In the genomic region with DNA sequence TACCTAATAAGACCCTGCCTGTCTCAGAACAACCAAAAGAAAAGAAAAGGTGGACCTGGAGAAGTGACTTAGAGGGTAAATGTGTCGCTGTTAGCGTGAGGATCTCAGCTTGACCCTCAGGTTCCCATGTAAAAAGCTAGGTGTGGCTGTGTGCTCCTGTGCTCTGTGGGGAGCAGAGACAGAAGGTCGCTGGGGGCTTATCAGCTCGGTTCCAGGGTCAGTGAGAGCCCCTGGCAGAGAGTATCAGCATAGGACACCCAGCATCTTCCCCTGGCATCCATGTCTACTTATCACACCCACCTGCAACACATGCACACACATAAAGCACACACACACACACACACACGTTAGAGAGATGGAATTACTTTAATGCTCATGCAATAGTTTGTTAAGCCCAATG, we compare ENCODE assay signal across 30 mouse cellular contexts. TPM values are rescaled to one million over a fixed set of nuclear protein-coding genes. Genes with fewer than 3 reads are reported as not detected.
DNase-seq lines count a peak whose midpoint lies in the region; ATAC-seq lines count a peak whose summit lies in the region.
"Had no signal": no experiment of that assay in that cellular context is flagged by ENCODE, and none has a peak within 500 bp of the region (broad histone marks: within the 10 kb centered on the region; RNA-seq: fewer than 3 reads in every experiment).

No protein-coding gene starts in this region.

- no peak overlapping the region for H3K9ac ChIP-seq in forebrain, embryonic 11.5 days (ENCODE audit: low read length)
- H3K9ac ChIP-seq in forebrain, embryonic 13.5 days = no peak overlapping the region
- no peak overlapping the region for H3K9ac ChIP-seq in intestine, embryonic 14.5 days (ENCODE audit: low read length)
- H3K9ac ChIP-seq in intestine, embryonic 15.5 days = no peak overlapping the region
- no peak overlapping the region for H3K9ac ChIP-seq in liver, embryonic 11.5 days (ENCODE audit: low read depth, low read length)
- no peak overlapping the region for H3K9ac ChIP-seq in liver, embryonic 16.5 days (ENCODE audit: low read depth, low read length)
- H3K9ac ChIP-seq: embryonic facial prominence, embryonic 12.5 days; forebrain, embryonic 12.5 days; hindbrain, embryonic 13.5 days; limb, embryonic 12.5 days; midbrain, embryonic 12.5 days; neural tube, embryonic 13.5 days had no signal

- peak; percentile 38 for DNase-seq in forebrain, embryonic 11.5 days (ENCODE audit: low spot score)
- DNase-seq in intestine, embryonic 14.5 days (ENCODE audit: low spot score) = peak; percentile 48
- no peak for DNase-seq in liver, embryonic 11.5 days (ENCODE audit: low spot score)
- DNase-seq: adrenal gland, adult 8-10 months; cerebellum, adult 11-12 months; cerebellum, adult 9-11 months; embryo, embryonic 11 days; heart, postnatal 4 days; kidney, adult 11 months; kidney, postnatal 14 days; lung, adult 18-20 months; lung, postnatal 4 days; retina, postnatal 1 day; right cerebral cortex, postnatal 14 days; thymus, adult 18-20 months had no signal

- H3K4me1 ChIP-seq in forebrain, embryonic 11.5 days (replicated peaks; ENCODE audit: control insufficient read depth, insufficient read depth, low read length) = peaks cover 7% of the 10 kb centered on the region
- H3K4me1 ChIP-seq in forebrain, embryonic 13.5 days = peaks cover 17% of the 10 kb centered on the region
- H3K4me1 ChIP-seq in intestine, embryonic 14.5 days (replicated peaks; ENCODE audit: control insufficient read depth, insufficient read depth, low read length) = no peaks in the 10 kb centered on the region
- H3K4me1 ChIP-seq in intestine, embryonic 15.5 days (replicated peaks) = peaks cover 21% of the 10 kb centered on the region
- H3K4me1 ChIP-seq in liver, embryonic 11.5 days (replicated peaks; ENCODE audit: control insufficient read depth, insufficient read depth, low read length) = 0 out of 2 replicates have a peak, but pooled peaks cover 7% of the 10 kb centered on the region
- H3K4me1 ChIP-seq in liver, embryonic 16.5 days (ENCODE audit: control insufficient read depth, low read depth, low read length) = peaks cover 20% of the 10 kb centered on the region

- H3K9me3 ChIP-seq in forebrain, embryonic 11.5 days (ENCODE audit: control insufficient read depth, low read length) = no peaks in the 10 kb centered on the region
- no peaks in the 10 kb centered on the region for H3K9me3 ChIP-seq in forebrain, embryonic 13.5 days (replicated peaks)
- no peaks in the 10 kb centered on the region for H3K9me3 ChIP-seq in intestine, embryonic 14.5 days (ENCODE audit: control insufficient read depth, low read length)
- no peaks in the 10 kb centered on the region for H3K9me3 ChIP-seq in intestine, embryonic 15.5 days
- no peaks in the 10 kb centered on the region for H3K9me3 ChIP-seq in liver, embryonic 11.5 days (ENCODE audit: control insufficient read depth, low read length)
- H3K9me3 ChIP-seq in liver, embryonic 16.5 days (replicated peaks; ENCODE audit: control insufficient read depth, low read length) = no peaks in the 10 kb centered on the region
- H3K9me3 ChIP-seq: embryonic facial prominence, embryonic 12.5 days; forebrain, embryonic 12.5 days; G1E; hindbrain, embryonic 13.5 days; limb, embryonic 12.5 days; megakaryocyte, embryonic 14.5 days; midbrain, embryonic 12.5 days; neural tube, embryonic 13.5 days had no signal

- H3K27me3 ChIP-seq in forebrain, embryonic 11.5 days (ENCODE audit: control insufficient read depth, insufficient read depth, low read length) = peaks cover 15% of the 10 kb centered on the region
- peaks cover 59% of the 10 kb centered on the region for H3K27me3 ChIP-seq in forebrain, embryonic 13.5 days
- H3K27me3 ChIP-seq in intestine, embryonic 14.5 days (replicated peaks; ENCODE audit: control insufficient read depth, insufficient read depth, low read length) = peaks cover 29% of the 10 kb centered on the region
- H3K27me3 ChIP-seq in intestine, embryonic 15.5 days (replicated peaks) = peaks cover 20% of the 10 kb centered on the region
- H3K27me3 ChIP-seq in liver, embryonic 11.5 days (replicated peaks; ENCODE audit: control insufficient read depth, insufficient read depth, low read length) = peaks cover 29% of the 10 kb centered on the region
- H3K27me3 ChIP-seq in liver, embryonic 16.5 days (ENCODE audit: control insufficient read depth, insufficient read depth, low read depth, low read length) = peaks cover 31% of the 10 kb centered on the region

- no peaks in the 10 kb centered on the region for H3K36me3 ChIP-seq in forebrain, embryonic 11.5 days (ENCODE audit: control insufficient read depth, insufficient read depth, low read length)
- no peaks in the 10 kb centered on the region for H3K36me3 ChIP-seq in forebrain, embryonic 13.5 days (ENCODE audit: poor library complexity, severe bottlenecking)
- H3K36me3 ChIP-seq in intestine, embryonic 14.5 days (ENCODE audit: control insufficient read depth, insufficient read depth, low read length) = no peaks in the 10 kb centered on the region
- no peaks in the 10 kb centered on the region for H3K36me3 ChIP-seq in intestine, embryonic 15.5 days
- H3K36me3 ChIP-seq in liver, embryonic 11.5 days (ENCODE audit: control insufficient read depth, insufficient read depth, low read length) = no peaks in the 10 kb centered on the region
- H3K36me3 ChIP-seq in liver, embryonic 16.5 days (ENCODE audit: control insufficient read depth, insufficient read depth) = no peaks in the 10 kb centered on the region
- H3K36me3 ChIP-seq: embryonic facial prominence, embryonic 12.5 days; forebrain, embryonic 12.5 days; G1E; hindbrain, embryonic 13.5 days; limb, embryonic 12.5 days; midbrain, embryonic 12.5 days; neural tube, embryonic 13.5 days had no signal

- H3K4me2 ChIP-seq in forebrain, embryonic 11.5 days (ENCODE audit: low read depth, low read length, severe bottlenecking) = no peak overlapping the region
- H3K4me2 ChIP-seq in forebrain, embryonic 13.5 days = no peak overlapping the region
- H3K4me2 ChIP-seq in intestine, embryonic 14.5 days (ENCODE audit: low read length) = no peak overlapping the region
- H3K4me2 ChIP-seq in intestine, embryonic 15.5 days (replicated peaks) = no peak overlapping the region
- no peak overlapping the region for H3K4me2 ChIP-seq in liver, embryonic 11.5 days
- H3K4me2 ChIP-seq in liver, embryonic 16.5 days (ENCODE audit: low read depth, low read length) = no peak overlapping the region
- H3K4me2 ChIP-seq: embryonic facial prominence, embryonic 12.5 days; forebrain, embryonic 12.5 days; hindbrain, embryonic 13.5 days; limb, embryonic 12.5 days; midbrain, embryonic 12.5 days; neural tube, embryonic 13.5 days had no signal

- no peak overlapping the region for H3K27ac ChIP-seq in forebrain, embryonic 11.5 days (ENCODE audit: low read depth, low read length)
- H3K27ac ChIP-seq in forebrain, embryonic 13.5 days = no peak overlapping the region
- H3K27ac ChIP-seq in intestine, embryonic 14.5 days (ENCODE audit: low read depth) = no peak overlapping the region
- H3K27ac ChIP-seq in intestine, embryonic 15.5 days = no peak overlapping the region
- no peak overlapping the region for H3K27ac ChIP-seq in liver, embryonic 11.5 days (ENCODE audit: low read depth, low read length)
- H3K27ac ChIP-seq in liver, embryonic 16.5 days (ENCODE audit: low read length) = no peak overlapping the region
- H3K27ac ChIP-seq: embryonic facial prominence, embryonic 12.5 days; forebrain, embryonic 12.5 days; hindbrain, embryonic 13.5 days; left cerebral cortex, adult 2 months; limb, embryonic 12.5 days; midbrain, embryonic 12.5 days; neural tube, embryonic 13.5 days had no signal

- H3K4me3 ChIP-seq in forebrain, embryonic 11.5 days (ENCODE audit: low read depth, low read length) = no peak overlapping the region
- H3K4me3 ChIP-seq in forebrain, embryonic 13.5 days = no peak overlapping the region
- no peak overlapping the region for H3K4me3 ChIP-seq in intestine, embryonic 14.5 days (ENCODE audit: low read depth, low read length)
- no peak overlapping the region for H3K4me3 ChIP-seq in intestine, embryonic 15.5 days (replicated peaks)
- H3K4me3 ChIP-seq in liver, embryonic 11.5 days (ENCODE audit: low read depth, low read length) = no peak overlapping the region
- no peak overlapping the region for H3K4me3 ChIP-seq in liver, embryonic 16.5 days (ENCODE audit: low read depth, low read length)
- H3K4me3 ChIP-seq: embryonic facial prominence, embryonic 12.5 days; forebrain, embryonic 12.5 days; hindbrain, embryonic 13.5 days; left cerebral cortex, adult 2 months; limb, embryonic 12.5 days; megakaryocyte, embryonic 14.5 days; midbrain, embryonic 12.5 days; myocyte; neural tube, embryonic 13.5 days had no signal

- no peak for ATAC-seq in forebrain, embryonic 11.5 days (replicated peaks; ENCODE audit: low FRiP score)
- ATAC-seq in forebrain, embryonic 13.5 days = no peak
- no peak for ATAC-seq in intestine, embryonic 14.5 days (replicated peaks; ENCODE audit: low FRiP score, low TSS enrichment, low read depth)
- no peak for ATAC-seq in intestine, embryonic 15.5 days
- ATAC-seq in liver, embryonic 11.5 days (replicated peaks; ENCODE audit: low FRiP score) = peak; percentile 69
- ATAC-seq in liver, embryonic 16.5 days (ENCODE audit: low read depth) = peak; percentile 32; the same call in 1 of the 2 replicates
- no peak for ATAC-seq in cerebellum, adult (ENCODE audit: insufficient number of reproducible peaks, low FRiP score, low TSS enrichment)
- ATAC-seq: lung, postnatal 0 days had no signal

- WGBS in forebrain, embryonic 11.5 days = 62% methylated on average over 5 of the region's 5 CpGs
- WGBS in forebrain, embryonic 13.5 days = 71% methylated on average over 5 of the region's 5 CpGs
- whole genome bisulfite sequencing in intestine, embryonic 14.5 days = 59% methylated on average over 5 of the region's 5 CpGs
- WGBS in intestine, embryonic 15.5 days = 60% methylated on average over 5 of the region's 5 CpGs
- 44% methylated on average over 5 of the region's 5 CpGs for WGBS in liver, embryonic 11.5 days
- 25% methylated on average over 5 of the region's 5 CpGs for WGBS in liver, embryonic 16.5 days (ENCODE audit: insufficient replicate concordance)

RNA-seq across cellular contexts. Expression of a gene that starts 2.5 kb away (rescaled TPM):
- 0.23 and 1.3 TPM in 2 replicates for polyA plus RNA-seq in forebrain, embryonic 11.5 days (2014; fragmentation: Nextera tagmentation; extraction: Ambion mirVana)
- polyA plus RNA-seq in forebrain, embryonic 13.5 days (2015; fragmentation: Nextera tagmentation; extraction: Ambion mirVana) = 0.06 and 0.12 TPM in 2 replicates
- 1.9 and 2.5 TPM in 2 replicates for polyA plus RNA-seq in intestine, embryonic 14.5 days (2014; fragmentation: Nextera tagmentation; extraction: Ambion mirVana)
- polyA plus RNA-seq in intestine, embryonic 15.5 days (2015; fragmentation: Nextera tagmentation; extraction: Ambion mirVana) = 3.1 and 3.8 TPM in 2 replicates
- 2.4 and 2.8 TPM in 2 replicates for polyA plus RNA-seq in liver, embryonic 11.5 days (2014; fragmentation: Nextera tagmentation; extraction: Ambion mirVana)
- polyA plus RNA-seq in liver, embryonic 16.5 days (2015; fragmentation: Nextera tagmentation; extraction: Ambion mirVana) = 1.6 and 1.7 TPM in 2 replicates

RNA-seq across cellular contexts. Expression of a gene that starts 52.4 kb away (rescaled TPM):
- polyA plus RNA-seq in forebrain, embryonic 11.5 days (2014; fragmentation: Nextera tagmentation; extraction: Ambion mirVana) = 375 and 401 TPM in 2 replicates
- polyA plus RNA-seq in forebrain, embryonic 13.5 days (2015; fragmentation: Nextera tagmentation; extraction: Ambion mirVana) = 478 and 480 TPM in 2 replicates
- polyA plus RNA-seq in intestine, embryonic 14.5 days (2014; fragmentation: Nextera tagmentation; extraction: Ambion mirVana) = 457 and 488 TPM in 2 replicates
- 539 and 577 TPM in 2 replicates for polyA plus RNA-seq in intestine, embryonic 15.5 days (2015; fragmentation: Nextera tagmentation; extraction: Ambion mirVana)
- polyA plus RNA-seq in liver, embryonic 11.5 days (2014; fragmentation: Nextera tagmentation; extraction: Ambion mirVana) = 339 and 355 TPM in 2 replicates
- 190 and 193 TPM in 2 replicates for polyA plus RNA-seq in liver, embryonic 16.5 days (2015; fragmentation: Nextera tagmentation; extraction: Ambion mirVana)

Comparison
In these comparisons a context has a peak if more than half of its experiments do, and no peak if none do; other contexts are left out.
1. ATAC-seq: peak in liver, embryonic 11.5 days (single experiment) and liver, embryonic 16.5 days (single experiment); none in forebrain, embryonic 11.5 days (single experiment), forebrain, embryonic 13.5 days (single experiment), intestine, embryonic 14.5 days (single experiment), intestine, embryonic 15.5 days (single experiment) and cerebellum, adult (single experiment).